Mouse (Mus musculus): ENCODE data around the gene Ranbp10.

GRCm38 (mm10) chr8:105780298-105780697 lies 46.9 kb downstream of the Ranbp10 start:
- TF ChIP-seq GATA1 (IDR thresholded peaks at IDR 0.05; ENCODE audit: borderline replicate concordance, low read length) (no peak), FLI1 (IDR thresholded peaks at IDR 0.05; ENCODE audit: low read length) (no peak)
